Mouse (Mus musculus): ENCODE results near the gene Tsga10.

GRCm38 (mm10) chr1:37889206-37889605, 23.0 kb upstream of the Tsga10 start:
- TF ChIP-seq GATA1 (IDR thresholded peaks at IDR 0.05; ENCODE audit: borderline replicate concordance, low read length) (no peak), FLI1 (IDR thresholded peaks at IDR 0.05; ENCODE audit: low read length) (no peak)

All from megakaryocyte, embryonic 14.5 days (primary cell).